Mouse (Mus musculus): ENCODE measurements around the gene Eng. TPM values are rescaled to one million over a fixed set of nuclear protein-coding genes. Genes with fewer than 3 reads are reported as not detected.

Eng gene
- total and polyA plus RNA-seq, 3 experiments = 0.08 to 0.47 (median 0.13) TPM

- Histone ChIP-seq H3K9me3 (replicated peaks; ENCODE audit: low read length) (no peaks in the 10 kb centered on the region), H3K79me2 (replicated peaks; ENCODE audit: control insufficient read depth, extremely low read depth, insufficient read depth, poor library complexity, severe bottlenecking) (no peaks in the 10 kb centered on the region), H3K4me1 (ENCODE audit: control insufficient read depth in 1 of 2, insufficient read depth in 2 of 2) (peaks cover 20 to 47% of the 10 kb centered on the region in 2 experiments), H3K9ac (ENCODE audit: insufficient read depth, low read depth) (0 out of 2 replicates have a peak overlapping the region, but pooled peaks have one; percentile 2), H3K4me2 (ENCODE audit: insufficient read depth, low read depth, poor library complexity, severe bottlenecking) (peak overlapping the region; percentile 4; the same call in 1 of the 2 replicates), H3K36me3 (replicated peaks in 1 of 2; ENCODE audit: control insufficient read depth in 1 of 2, insufficient read depth in 1 of 2, low read length in 1 of 2) (no peaks in the 10 kb centered on the region), H3K27me3 (replicated peaks) (no peaks in the 10 kb centered on the region), H3K27ac (ENCODE audit: insufficient read depth, low read depth) (peak overlapping the region; percentile 35; the same call in 1 of the 2 replicates), H3K4me3 (replicated peaks in 1 of 3; ENCODE audit: low read depth in 2 of 3, low read length in 2 of 3, poor library complexity in 1 of 3) (peak overlapping the region in 1 of 3 experiments; percentile 23)
- in situ Hi-C loops (cut with MboI; ENCODE audit: low pct_ligation_motif_present, low pct_unique_long_range_greater_than_20kb, low sequenced_read_pairs) = no loop called here
- dilution Hi-C loops (cut with MboI; ENCODE audit: extremely low pct_ligation_motif_present, extremely low pct_unique_long_range_greater_than_20kb, low sequenced_read_pairs) = no loop called here
- DNase-seq (ENCODE audit: extremely low read depth) = peak; percentile 62
- peak; percentile 43; the same call in 1 of the 2 replicates for TF ChIP-seq CHD2 (IDR thresholded peaks at IDR 0.05; ENCODE audit: low read length)
- TF ChIP-seq MYC (IDR thresholded peaks at IDR 0.05; ENCODE audit: low read depth, low read length) = no peak
- TF ChIP-seq NELFE (IDR thresholded peaks at IDR 0.05; ENCODE audit: low read depth, low read length) = 0 out of 2 replicates have a peak, but pooled peaks have one; percentile 6
- TF ChIP-seq MXI1 (IDR thresholded peaks at IDR 0.05; ENCODE audit: low read depth, low read length) = 0 out of 2 replicates have a peak, but pooled peaks have one; percentile 28
- no peak for TF ChIP-seq GABPA (IDR thresholded peaks at IDR 0.05; ENCODE audit: insufficient replicate concordance, low read depth, low read length)
- no peak for TF ChIP-seq MAX (IDR thresholded peaks at IDR 0.05; ENCODE audit: low read length)
- no peak for TF ChIP-seq BHLHE40 (IDR thresholded peaks at IDR 0.05; ENCODE audit: low read depth, low read length)
- no peak for TF ChIP-seq JUN (IDR thresholded peaks at IDR 0.05; ENCODE audit: insufficient read depth, low read depth, low read length)
- no peak for TF ChIP-seq KAT2A (IDR thresholded peaks at IDR 0.05; ENCODE audit: insufficient replicate concordance, low read length)
- no peak for TF ChIP-seq SMC3 (IDR thresholded peaks at IDR 0.05; ENCODE audit: low read depth, low read length)
- 0 out of 2 replicates have a peak, but pooled peaks have one; percentile 33 for TF ChIP-seq SIN3A (IDR thresholded peaks at IDR 0.05; ENCODE audit: low read length)
Observed at GRCm38 (mm10) chr2:32665853-32666252, 19.5 kb downstream of the Eng start.

GRCm38 (mm10) chr2:32667775-32668174 lies 21.4 kb downstream of the Eng start:
- dilution Hi-C loops (cut with MboI; ENCODE audit: extremely low pct_ligation_motif_present, extremely low pct_unique_long_range_greater_than_20kb, low sequenced_read_pairs) = no loop called here
- Histone ChIP-seq H3K4me2 (ENCODE audit: insufficient read depth, low read depth, poor library complexity, severe bottlenecking) (no peak overlapping the region; the same call in 1 of the 2 replicates), H3K27me3 (replicated peaks) (no peaks in the 10 kb centered on the region), H3K36me3 (replicated peaks in 1 of 2; ENCODE audit: control insufficient read depth in 1 of 2, insufficient read depth in 1 of 2, low read length in 1 of 2) (no peaks in the 10 kb centered on the region), H3K27ac (ENCODE audit: insufficient read depth, low read depth) (no peak overlapping the region), H3K9me3 (replicated peaks; ENCODE audit: low read length) (no peaks in the 10 kb centered on the region), H3K9ac (ENCODE audit: insufficient read depth, low read depth) (no peak overlapping the region), H3K4me3 (replicated peaks in 1 of 3; ENCODE audit: low read depth in 2 of 3, low read length in 2 of 3, poor library complexity in 1 of 3) (no peak overlapping the region), H3K79me2 (replicated peaks; ENCODE audit: control insufficient read depth, extremely low read depth, insufficient read depth, poor library complexity, severe bottlenecking) (no peaks in the 10 kb centered on the region), H3K4me1 (ENCODE audit: control insufficient read depth in 1 of 2, insufficient read depth in 2 of 2) (peaks cover 19 to 29% of the 10 kb centered on the region in 2 experiments)
- in situ Hi-C loops (cut with MboI; ENCODE audit: low pct_ligation_motif_present, low pct_unique_long_range_greater_than_20kb, low sequenced_read_pairs) = no loop called here
- TF ChIP-seq ZMIZ1 (IDR thresholded peaks at IDR 0.05; ENCODE audit: low read depth, low read length) (no peak), MAX (IDR thresholded peaks at IDR 0.05; ENCODE audit: low read length) (no peak), IRF4 (IDR thresholded peaks at IDR 0.05; ENCODE audit: low read depth, low read length) (no peak), E2F4 (IDR thresholded peaks at IDR 0.05; ENCODE audit: insufficient replicate concordance, low read depth, low read length) (no peak), MAFK (IDR thresholded peaks at IDR 0.05; ENCODE audit: insufficient replicate concordance, low read length) (no peak), NRF1 (IDR thresholded peaks at IDR 0.05; ENCODE audit: low read depth, low read length) (no peak), POLR2A (IDR thresholded peaks at IDR 0.05; ENCODE audit: low read depth, low read length) (no peak), KAT2A (IDR thresholded peaks at IDR 0.05; ENCODE audit: insufficient replicate concordance, low read length) (no peak), GABPA (IDR thresholded peaks at IDR 0.05; ENCODE audit: insufficient replicate concordance, low read depth, low read length) (no peak)
- DNase-seq (ENCODE audit: extremely low read depth) = no peak
